Mouse (Mus musculus) megakaryocyte, embryonic 14.5 days (primary cell): ENCODE measurements around the gene Edrf1.

ENCODE experiments used
- FLI1 ChIP-seq: IDR thresholded peaks from 2 replicates; pipeline ENCODE4 v1.6.1; 2012; ENCODE audit warnings: low read length, inconsistent platforms, mixed read lengths
- GATA1 ChIP-seq: IDR thresholded peaks from 3 replicates; pipeline ENCODE4 v1.6.1; 2012; ENCODE audit warnings: mixed read lengths, low read length, inconsistent platforms, borderline replicate concordance

DNA sequence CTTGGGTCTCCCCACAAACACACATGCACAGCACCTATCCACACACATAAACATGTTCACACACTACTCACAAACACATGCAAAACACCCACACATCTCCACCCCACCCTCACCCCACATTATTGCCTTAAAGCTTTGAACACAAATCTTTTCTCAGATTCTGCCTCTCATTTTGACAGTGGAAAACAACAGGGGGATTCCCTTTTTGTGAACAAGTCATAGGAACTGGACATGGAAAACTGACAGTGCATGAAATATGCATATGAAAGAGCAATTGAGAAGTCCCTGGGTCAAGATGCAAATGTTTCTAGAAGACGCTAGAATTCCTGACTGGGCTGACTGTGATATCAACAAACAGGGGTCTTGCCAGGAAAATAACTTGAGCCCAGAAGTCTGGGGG is 36.8 kb upstream of the Edrf1 start:
- TF ChIP-seq FLI1 (no peak), GATA1 (no peak)
